Mouse (Mus musculus): ENCODE results near the gene Gemin4. TPM values are rescaled to one million over a fixed set of nuclear protein-coding genes. Genes with fewer than 3 reads are reported as not detected.

The Gemin4 gene
- 32.3 and 33.0 TPM in 2 replicates for polyA plus RNA-seq (2016; fragmentation: Nextera tagmentation; extraction: Ambion mirVana)

DNA sequence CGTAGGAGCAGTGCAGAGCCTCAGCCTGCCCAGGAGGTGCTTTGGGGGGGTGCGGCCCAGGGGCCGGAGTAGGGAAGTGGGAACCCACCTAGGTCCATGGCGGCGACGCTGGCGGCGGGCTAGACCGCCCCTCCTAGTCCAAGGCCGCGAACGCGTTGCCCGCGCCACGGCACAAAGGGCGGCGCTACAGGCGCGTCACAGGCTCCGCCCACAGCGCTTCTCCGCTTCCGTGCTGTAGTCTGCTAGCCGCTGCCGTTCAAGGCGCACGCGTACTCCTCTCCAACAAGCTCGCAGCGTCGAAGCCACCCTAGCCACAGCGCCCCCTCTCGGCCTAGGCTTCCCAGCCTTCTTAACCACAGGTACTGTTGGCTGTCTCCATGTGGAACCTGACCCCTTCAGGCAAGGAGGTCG lies at the start of gene Gemin4, which contains the start of gene Dbil5:
Gene Gemin4, minus strand, starts transcription at position 275 of the 411 bp plus-strand sequence.
Gene Dbil5, plus strand, starts transcription at position 219 of the 411 bp plus-strand sequence.
- peaks cover 27% of the 10 kb centered on the region for H3K4me1 ChIP-seq
- H3K9me3 ChIP-seq (replicated peaks) = no peaks in the 10 kb centered on the region
- peak within 1 kb of the TSS; percentile 96 for H3K4me2 ChIP-seq
- ATAC-seq = peak; percentile 98
- no peaks in the 10 kb centered on the region for H3K27me3 ChIP-seq (replicated peaks)
- H3K27ac ChIP-seq = peak within 1 kb of the TSS; percentile 83
- peak within 1 kb of the TSS; percentile 93 for H3K9ac ChIP-seq
- H3K4me3 ChIP-seq = peak within 1 kb of the TSS; percentile 86
- under 1% methylated on average over 35 of the region's 35 CpGs for WGBS (ENCODE audit: insufficient replicate concordance)
- H3K36me3 ChIP-seq = peaks cover 48% of the 10 kb centered on the region

DNA sequence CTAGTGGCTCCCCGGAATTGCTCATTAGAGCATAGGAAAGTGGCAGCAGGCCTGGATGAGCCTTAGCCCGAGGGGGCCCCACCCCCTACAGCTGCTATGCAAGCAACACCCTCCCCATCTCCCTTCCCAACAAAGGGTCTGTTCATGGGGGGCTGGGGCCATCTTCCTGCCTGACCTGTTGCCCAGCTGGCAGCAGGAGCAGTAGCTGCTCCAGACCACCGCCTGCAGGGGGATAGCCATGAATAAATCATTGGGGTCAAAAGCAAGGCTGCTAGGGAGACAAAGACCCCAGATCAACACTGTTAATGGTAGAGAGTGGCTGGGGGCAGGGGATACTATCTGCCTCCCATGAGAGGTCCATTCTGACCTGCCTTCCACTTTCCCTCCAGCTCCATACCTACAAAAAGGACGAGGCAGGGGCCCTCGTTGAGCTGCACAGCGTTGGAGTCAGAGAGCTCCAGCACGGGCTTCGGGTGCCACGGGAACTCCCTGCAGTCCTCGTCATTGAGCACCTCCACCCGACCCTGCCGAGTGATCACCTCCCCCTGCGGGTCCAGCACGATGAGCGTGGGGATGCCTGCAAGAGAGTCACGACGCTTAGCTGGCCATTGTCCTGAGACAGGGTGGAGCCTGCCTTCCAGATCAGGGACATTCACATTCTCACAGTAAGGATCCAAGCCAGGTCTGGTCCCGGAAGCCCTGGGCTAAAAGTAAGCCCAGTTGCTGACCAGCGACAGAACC lies 45.3 kb upstream of the Gemin4 start:
- Histone ChIP-seq H3K4me2 (no peak overlapping the region), H3K27me3 (replicated peaks) (no peaks in the 10 kb centered on the region), H3K9me3 (replicated peaks) (no peaks in the 10 kb centered on the region), H3K9ac (no peak overlapping the region), H3K4me3 (no peak overlapping the region), H3K4me1 (peaks cover 3% of the 10 kb centered on the region; the same call in 1 of the 2 replicates), H3K36me3 (no peaks in the 10 kb centered on the region), H3K27ac (no peak overlapping the region)
- WGBS (ENCODE audit: insufficient replicate concordance) = 49% methylated on average over 19 of the region's 19 CpGs
- ATAC-seq = no peak

DNA sequence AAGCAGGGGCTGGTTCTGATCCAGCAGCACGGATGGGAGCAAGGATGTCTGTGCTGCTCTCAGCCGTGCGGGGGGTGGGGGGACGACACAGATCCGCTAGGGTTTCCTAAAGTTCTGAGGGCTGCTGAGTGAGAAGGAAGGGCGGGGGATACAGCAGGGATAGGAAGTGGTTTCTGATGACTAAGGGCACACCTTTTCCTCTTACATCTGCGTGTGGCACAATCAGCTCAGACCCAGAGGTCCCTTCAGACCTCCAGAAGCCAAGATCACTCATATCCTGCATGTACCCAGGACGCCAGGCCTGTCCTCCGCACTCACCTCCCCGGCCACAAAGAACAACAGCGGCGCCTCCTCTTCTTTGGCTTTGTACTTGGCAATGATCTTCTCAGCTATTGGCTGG lies 43.8 kb upstream of the Gemin4 start:
- peaks cover 3% of the 10 kb centered on the region; the same call in 1 of the 2 replicates for H3K4me1 ChIP-seq
- H3K4me3 ChIP-seq = no peak overlapping the region
- no peak overlapping the region for H3K4me2 ChIP-seq
- H3K36me3 ChIP-seq = no peaks in the 10 kb centered on the region
- no peak for ATAC-seq
- H3K27ac ChIP-seq = no peak overlapping the region
- no peaks in the 10 kb centered on the region for H3K27me3 ChIP-seq (replicated peaks)
- no peaks in the 10 kb centered on the region for H3K9me3 ChIP-seq (replicated peaks)
- whole genome bisulfite sequencing (ENCODE audit: insufficient replicate concordance) = 28% methylated on average over 12 of the region's 12 CpGs
- H3K9ac ChIP-seq = no peak overlapping the region

DNA sequence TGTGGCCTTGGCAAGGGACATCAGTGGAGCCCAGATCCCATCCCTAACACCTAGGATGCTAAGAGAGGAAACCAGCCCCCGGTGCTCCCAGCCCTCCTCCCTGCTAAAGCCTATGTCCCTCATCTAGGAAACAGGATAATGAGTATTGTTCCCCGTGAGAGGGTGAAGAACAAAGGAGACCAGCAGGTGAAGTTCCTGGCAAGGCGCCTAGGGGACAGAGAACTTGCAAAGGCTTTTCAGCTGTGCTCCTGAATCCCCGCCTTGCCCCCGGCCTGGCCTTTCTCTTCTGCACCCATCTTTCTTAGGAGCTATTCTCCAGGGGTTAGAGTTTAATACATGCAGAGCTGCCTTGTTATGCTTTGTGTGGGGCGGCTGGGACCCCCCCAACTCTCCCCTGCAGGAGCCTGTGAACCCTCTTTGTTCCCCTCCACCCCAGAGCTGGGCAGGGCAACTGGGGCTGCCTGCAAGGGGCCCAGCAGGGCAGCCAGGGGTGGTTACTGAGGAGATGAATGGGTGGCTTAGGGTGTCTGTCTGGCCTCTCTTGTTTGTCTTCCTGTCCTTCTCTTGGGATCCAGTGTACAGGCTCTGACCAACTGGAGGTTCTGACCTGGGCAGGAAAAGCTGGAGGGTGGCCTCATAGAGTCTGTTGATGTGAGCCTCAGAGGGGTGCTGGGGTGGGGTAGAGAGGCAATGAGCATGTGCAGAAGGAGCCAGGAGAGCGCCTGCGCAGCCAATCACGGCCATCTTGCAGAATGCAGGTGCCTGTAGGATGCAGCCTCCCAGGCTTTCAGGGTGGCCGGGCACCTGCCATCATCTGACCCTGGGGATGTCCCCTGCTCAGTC lies 43.0 kb upstream of the Gemin4 start:
- H3K4me3 ChIP-seq = no peak overlapping the region
- no peak overlapping the region for H3K4me2 ChIP-seq
- no peaks in the 10 kb centered on the region for H3K27me3 ChIP-seq (replicated peaks)
- WGBS (ENCODE audit: insufficient replicate concordance) = 65% methylated on average over 10 of the region's 10 CpGs
- no peaks in the 10 kb centered on the region for H3K36me3 ChIP-seq
- no peak overlapping the region for H3K27ac ChIP-seq
- no peaks in the 10 kb centered on the region for H3K9me3 ChIP-seq (replicated peaks)
- H3K4me1 ChIP-seq = peaks cover 3% of the 10 kb centered on the region; the same call in 1 of the 2 replicates
- ATAC-seq = no peak
- no peak overlapping the region for H3K9ac ChIP-seq

DNA sequence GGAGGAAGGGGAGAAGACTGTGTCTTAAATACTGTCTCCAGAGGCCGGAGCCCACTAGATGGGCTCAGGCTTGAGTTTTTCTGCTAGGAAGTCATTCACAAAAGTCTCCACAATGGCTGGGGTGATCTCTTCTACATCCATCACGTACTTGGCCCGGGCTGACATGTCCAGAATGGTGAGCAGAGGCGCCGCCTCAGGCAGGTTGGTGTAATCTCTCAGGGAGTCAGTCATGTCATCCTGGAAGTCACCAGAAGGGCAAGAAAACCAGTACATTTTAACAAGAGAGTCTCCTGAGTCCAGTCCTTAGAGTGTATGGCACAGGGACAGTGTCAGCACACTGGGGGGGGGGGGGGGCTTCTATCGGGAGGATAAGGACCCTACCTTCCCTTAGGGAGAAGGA lies 41.0 kb upstream of the Gemin4 start:
- no peak for ATAC-seq
- Histone ChIP-seq H3K4me2 (no peak overlapping the region), H3K4me1 (peaks cover 3% of the 10 kb centered on the region; the same call in 1 of the 2 replicates), H3K36me3 (no peaks in the 10 kb centered on the region), H3K27ac (no peak overlapping the region), H3K9ac (no peak overlapping the region), H3K9me3 (replicated peaks) (no peaks in the 10 kb centered on the region), H3K27me3 (replicated peaks) (no peaks in the 10 kb centered on the region), H3K4me3 (no peak overlapping the region)
- WGBS (ENCODE audit: insufficient replicate concordance) = 78% methylated on average over 6 of the region's 6 CpGs

DNA sequence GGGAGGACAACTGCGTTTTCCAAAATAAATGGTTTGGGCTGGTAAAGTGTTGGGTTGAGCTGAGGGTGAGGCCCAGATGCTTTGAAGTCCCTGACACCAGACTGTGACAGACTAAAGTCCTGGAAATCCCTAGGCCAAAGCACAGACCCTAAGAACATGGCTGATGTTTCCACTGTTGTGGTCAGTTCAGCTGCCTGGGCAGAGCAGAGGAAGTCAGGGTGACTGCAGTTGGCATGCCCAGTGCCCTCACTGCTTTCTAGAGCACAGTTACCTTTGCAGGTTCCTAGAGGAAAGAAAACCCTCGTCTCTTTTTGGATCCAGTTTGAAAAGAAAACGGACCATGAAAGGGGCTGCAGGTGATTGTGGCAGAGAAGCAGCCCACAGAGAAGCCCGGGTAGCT lies 39.9 kb upstream of the Gemin4 start:
- H3K9ac ChIP-seq = no peak overlapping the region
- 64% methylated on average over 4 of the region's 4 CpGs for whole genome bisulfite sequencing (ENCODE audit: insufficient replicate concordance)

DNA sequence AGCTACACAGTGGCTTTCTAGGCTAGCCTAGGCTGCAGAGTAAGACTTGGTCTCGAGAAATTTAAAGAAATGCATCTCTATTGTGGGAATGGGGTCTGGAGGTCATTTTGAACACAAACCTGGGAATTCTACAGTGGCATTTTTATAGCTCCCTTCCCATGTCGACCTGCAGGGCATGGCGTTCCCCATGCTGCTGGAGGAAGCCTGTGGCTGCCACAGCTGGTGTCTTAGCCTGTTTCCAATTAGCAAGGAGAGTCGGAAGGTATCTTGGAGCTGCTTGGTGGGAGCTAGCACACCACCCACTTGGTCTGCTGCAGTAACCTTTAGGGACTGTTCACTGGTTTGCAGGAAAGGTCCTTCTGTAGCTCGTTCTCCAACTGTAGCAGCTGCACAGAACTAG lies 38.7 kb upstream of the Gemin4 start:
- H3K27ac ChIP-seq = no peak overlapping the region
- H3K4me2 ChIP-seq = no peak overlapping the region
- no peaks in the 10 kb centered on the region for H3K4me1 ChIP-seq
- 51% methylated on average over 5 of the region's 5 CpGs for WGBS (ENCODE audit: insufficient replicate concordance)
- H3K4me3 ChIP-seq = no peak overlapping the region
- no peak for ATAC-seq
- no peaks in the 10 kb centered on the region for H3K27me3 ChIP-seq (replicated peaks)
- H3K9me3 ChIP-seq (replicated peaks) = no peaks in the 10 kb centered on the region
- H3K36me3 ChIP-seq = peaks cover 8% of the 10 kb centered on the region
- H3K9ac ChIP-seq = no peak overlapping the region

More for the DNA sequence above, 39.9 kb upstream of the Gemin4 start:
- Histone ChIP-seq H3K4me1 (peaks cover 3% of the 10 kb centered on the region; the same call in 1 of the 2 replicates), H3K27ac (no peak overlapping the region), H3K4me2 (no peak overlapping the region), H3K36me3 (no peaks in the 10 kb centered on the region), H3K4me3 (no peak overlapping the region), H3K9me3 (replicated peaks) (no peaks in the 10 kb centered on the region), H3K27me3 (replicated peaks) (no peaks in the 10 kb centered on the region)
- ATAC-seq = no peak

DNA sequence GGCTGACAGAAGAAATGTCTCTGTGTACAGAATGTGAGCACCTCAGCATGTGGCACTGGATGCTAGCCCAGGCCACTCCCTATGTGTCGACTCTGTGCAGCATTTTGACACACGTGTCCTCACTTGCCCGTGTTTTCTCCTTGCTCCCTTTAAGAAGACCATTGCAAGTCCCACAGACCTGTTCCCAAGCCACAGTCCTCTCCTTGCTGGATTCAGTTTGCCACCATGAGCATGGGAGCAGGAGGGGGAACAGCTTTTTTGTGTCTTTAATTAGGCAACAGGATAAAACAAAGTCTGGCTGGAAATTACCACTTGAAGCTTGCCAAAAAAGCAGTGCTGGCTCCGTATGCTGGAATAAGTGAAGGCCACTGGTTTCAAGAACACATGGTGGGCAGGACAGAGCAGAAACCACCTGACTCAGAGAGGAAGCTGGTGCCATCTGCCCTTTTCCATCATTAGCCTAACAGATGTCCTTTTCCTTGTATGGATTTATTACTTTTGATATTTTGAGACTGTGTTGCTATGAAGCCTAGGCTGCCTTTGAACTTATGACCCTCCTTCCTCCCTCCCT lies 38.1 kb upstream of the Gemin4 start:
- no peak overlapping the region for H3K4me3 ChIP-seq
- H3K4me2 ChIP-seq = no peak overlapping the region
- no peak for ATAC-seq
- no peak overlapping the region for H3K9ac ChIP-seq
- 68% methylated on average over 4 of the region's 4 CpGs for WGBS (ENCODE audit: insufficient replicate concordance)
- no peaks in the 10 kb centered on the region for H3K9me3 ChIP-seq (replicated peaks)
- no peaks in the 10 kb centered on the region for H3K4me1 ChIP-seq
- no peak overlapping the region for H3K27ac ChIP-seq
- H3K27me3 ChIP-seq (replicated peaks) = no peaks in the 10 kb centered on the region
- peaks cover 14% of the 10 kb centered on the region for H3K36me3 ChIP-seq

DNA sequence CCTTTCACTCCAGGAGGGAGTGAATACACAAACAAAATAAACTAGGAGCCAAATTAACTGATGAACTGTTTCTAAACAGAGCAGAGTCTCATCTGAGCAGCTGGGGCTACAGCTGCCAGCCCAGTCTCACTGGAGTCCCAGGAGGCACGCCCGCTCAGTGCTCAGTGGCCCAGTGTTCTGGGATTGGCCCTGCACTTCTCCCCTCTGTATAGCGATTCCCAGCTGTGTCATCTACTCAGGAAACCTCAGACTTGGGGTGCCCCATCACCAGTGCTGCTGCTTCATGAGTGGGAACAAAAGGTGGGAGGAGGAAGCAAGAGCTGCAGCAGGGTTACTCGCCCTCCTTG lies 36.4 kb upstream of the Gemin4 start:
- Histone ChIP-seq H3K36me3 (peaks cover 30% of the 10 kb centered on the region), H3K27me3 (replicated peaks) (no peaks in the 10 kb centered on the region), H3K27ac (no peak overlapping the region), H3K9ac (no peak overlapping the region), H3K4me1 (no peaks in the 10 kb centered on the region), H3K9me3 (replicated peaks) (no peaks in the 10 kb centered on the region), H3K4me2 (no peak overlapping the region), H3K4me3 (no peak overlapping the region)
- no peak for ATAC-seq
- WGBS (ENCODE audit: insufficient replicate concordance) = 81% methylated on average over 4 of the region's 4 CpGs

DNA sequence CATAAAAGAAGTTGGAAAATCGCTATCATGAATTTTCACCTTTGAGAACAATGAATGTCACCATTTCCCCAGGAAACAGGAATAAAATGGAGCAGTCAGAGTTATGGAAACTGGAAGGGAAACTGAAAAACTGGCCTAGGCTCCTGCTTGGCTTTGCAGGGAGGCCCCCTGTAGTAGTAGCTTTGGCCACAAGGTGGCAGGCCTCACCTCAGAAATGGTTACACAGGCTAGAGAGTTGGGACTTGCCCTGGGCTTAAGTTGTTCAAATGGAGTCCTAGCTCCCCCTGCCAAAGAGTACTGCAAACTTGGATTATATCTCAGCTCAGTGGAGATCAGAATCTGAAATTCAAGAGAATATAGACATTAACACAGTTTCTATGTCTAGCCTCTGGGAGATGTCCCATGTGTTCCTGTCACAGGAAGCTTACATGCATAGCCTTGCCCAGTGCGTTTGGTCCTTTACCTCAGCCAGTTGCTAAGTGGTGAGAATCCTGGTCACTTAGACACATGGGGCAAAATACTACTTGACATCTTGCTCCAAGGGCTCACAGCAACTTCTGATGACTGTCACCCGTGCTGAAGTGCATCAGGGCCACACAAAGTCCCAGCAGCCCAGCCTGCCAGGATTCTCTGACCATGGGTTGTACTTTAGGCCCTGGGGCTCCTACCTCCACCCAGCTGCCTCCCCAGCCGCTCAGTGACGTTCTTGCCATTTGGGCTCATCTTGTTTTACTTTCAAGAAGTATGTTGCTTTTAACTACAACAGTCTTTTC lies 35.9 kb upstream of the Gemin4 start:
- peak; percentile 51; the same call in 1 of the 2 replicates for ATAC-seq

DNA sequence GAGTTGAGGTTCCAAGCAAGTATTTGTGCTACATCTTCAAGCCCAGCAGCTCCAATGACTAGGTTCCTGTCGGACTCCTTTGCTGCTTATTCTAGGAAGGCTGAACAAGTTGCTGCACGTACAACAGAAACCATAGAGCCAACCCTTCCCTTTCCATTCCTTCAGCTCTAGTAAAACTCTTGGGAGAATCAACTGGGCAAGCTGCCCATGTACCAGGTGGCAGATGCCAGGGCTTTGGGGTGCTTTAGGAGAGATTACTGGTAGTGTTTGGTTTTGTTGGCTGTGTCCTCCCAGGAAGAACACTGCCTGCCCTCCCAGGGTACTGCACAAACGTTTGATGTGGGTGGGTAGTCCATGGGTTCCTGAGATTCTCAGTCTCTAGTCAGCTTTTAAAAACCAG lies 34.6 kb upstream of the Gemin4 start:
- H3K27ac ChIP-seq = no peak overlapping the region
- H3K36me3 ChIP-seq = peaks cover 46% of the 10 kb centered on the region
- no peak overlapping the region for H3K9ac ChIP-seq
- H3K4me3 ChIP-seq = no peak overlapping the region
- 59% methylated on average over 3 of the region's 3 CpGs for WGBS (ENCODE audit: insufficient replicate concordance)
- no peak overlapping the region for H3K4me2 ChIP-seq
- no peaks in the 10 kb centered on the region for H3K9me3 ChIP-seq (replicated peaks)
- no peaks in the 10 kb centered on the region for H3K4me1 ChIP-seq
- no peaks in the 10 kb centered on the region for H3K27me3 ChIP-seq (replicated peaks)
- ATAC-seq = no peak

More for the DNA sequence above, 35.9 kb upstream of the Gemin4 start:
- no peaks in the 10 kb centered on the region for H3K27me3 ChIP-seq (replicated peaks)
- no peak overlapping the region for H3K9ac ChIP-seq
- H3K36me3 ChIP-seq = peaks cover 36% of the 10 kb centered on the region
- H3K27ac ChIP-seq = no peak overlapping the region
- H3K4me1 ChIP-seq = no peaks in the 10 kb centered on the region
- no peak overlapping the region for H3K4me3 ChIP-seq
- H3K4me2 ChIP-seq = no peak overlapping the region
- 60% methylated on average over 5 of the region's 5 CpGs for WGBS (ENCODE audit: insufficient replicate concordance)
- H3K9me3 ChIP-seq (replicated peaks) = no peaks in the 10 kb centered on the region
